Mouse (Mus musculus) liver, embryonic 12.5 days (tissue): Measurements from ENCODE around the gene Rnf187. TPM values are rescaled to one million over a fixed set of nuclear protein-coding genes. Genes with fewer than 3 reads are reported as not detected.

Experiments used
- ATAC-seq: fragments of 200-750 bp; cut with Nextera tagmentation; 2 replicates; pipeline ENCODE4 v1.8.0; 2017; ENCODE audit warnings: moderate number of reproducible peaks, mild to moderate bottlenecking, moderate library complexity
- H3K27ac ChIP-seq: fragments of 300-500 bp; sonication (generic); 2 replicates; pipeline ENCODE4 v1.5.1; 2016; ENCODE audit warnings: mild to moderate bottlenecking
- H3K27me3 ChIP-seq: fragments of 300-500 bp; sonication (generic); replicated peaks from 2 replicates; pipeline ENCODE4 v1.6.1; 2016; ENCODE audit warnings: mild to moderate bottlenecking, moderate library complexity
- H3K36me3 ChIP-seq: fragments of 300-500 bp; sonication (generic); 2 replicates; pipeline ENCODE4 v1.6.1; 2016; ENCODE audit warnings: mild to moderate bottlenecking, moderate library complexity
- H3K4me1 ChIP-seq: fragments of 300-500 bp; sonication (generic); 2 replicates; pipeline ENCODE4 v1.6.1; 2016
- H3K4me2 ChIP-seq: fragments of 300-500 bp; sonication (generic); 2 replicates; pipeline ENCODE4 v1.6.1; 2016; ENCODE audit warnings: mild to moderate bottlenecking, moderate library complexity
- H3K4me3 ChIP-seq: fragments of 300-500 bp; sonication (generic); 2 replicates; pipeline ENCODE4 v1.5.1; 2016; ENCODE audit warnings: mild to moderate bottlenecking, moderate library complexity
- H3K9ac ChIP-seq: fragments of 300-500 bp; sonication (generic); 2 replicates; pipeline ENCODE4 v1.6.1; 2016; ENCODE audit warnings: mild to moderate bottlenecking, moderate library complexity
- H3K9me3 ChIP-seq: fragments of 300-500 bp; sonication (generic); replicated peaks from 2 replicates; pipeline ENCODE4 v1.6.1; 2016; ENCODE audit warnings: mild to moderate bottlenecking, moderate library complexity
- WGBS: fragments of 180-500 bp; shearing (Covaris S2); methylation state at CpG from one replicate; pipeline ENCODE4 v1.1.7; 2016; ENCODE audit not compliant: insufficient replicate concordance; 5-methylcytosine and 5-hydroxymethylcytosine counted together
- polyA plus RNA-seq: library from polyadenylated mRNA; unstranded; fragments of >200 nt; fragmentation: Nextera tagmentation; extraction: Ambion mirVana; gene quantifications from 2 replicates; pipeline ENCODE4 v1.2.1, GENCODE M21; 2016

The Rnf187 gene
- polyA plus RNA-seq = 200 and 207 TPM in 2 replicates

GRCm38 (mm10) chr11:58938322-58939087, at the start of gene Rnf187:
TSS of gene Rnf187 (minus strand) at chr11:58938916.
- peak within 1 kb of the TSS; percentile 96 for H3K27ac ChIP-seq
- no peaks in the 10 kb centered on the region for H3K9me3 ChIP-seq
- WGBS = under 1% methylated on average over 74 of the region's 95 CpGs
- H3K9ac ChIP-seq = peak within 1 kb of the TSS; percentile 98
- peak within 1 kb of the TSS; percentile 85 for H3K4me3 ChIP-seq
- peaks cover 36% of the 10 kb centered on the region for H3K36me3 ChIP-seq
- peak within 1 kb of the TSS; percentile 96 for H3K4me2 ChIP-seq
- peaks cover 15% of the 10 kb centered on the region for H3K27me3 ChIP-seq
- H3K4me1 ChIP-seq = peaks cover 37% of the 10 kb centered on the region
- peak; percentile 94 for ATAC-seq

GRCm38 (mm10) chr11:58985299-58985917, 46.7 kb upstream of the Rnf187 start:
- Histone ChIP-seq H3K4me2 (no peak overlapping the region), H3K9me3 (no peaks in the 10 kb centered on the region), H3K9ac (no peak overlapping the region), H3K27ac (no peak overlapping the region), H3K4me3 (no peak overlapping the region), H3K4me1 (peaks cover 49% of the 10 kb centered on the region), H3K27me3 (no peaks in the 10 kb centered on the region), H3K36me3 (peaks cover 98% of the 10 kb centered on the region)
- ATAC-seq = no peak
- 77% methylated on average over 3 of the region's 3 CpGs for WGBS

DNA sequence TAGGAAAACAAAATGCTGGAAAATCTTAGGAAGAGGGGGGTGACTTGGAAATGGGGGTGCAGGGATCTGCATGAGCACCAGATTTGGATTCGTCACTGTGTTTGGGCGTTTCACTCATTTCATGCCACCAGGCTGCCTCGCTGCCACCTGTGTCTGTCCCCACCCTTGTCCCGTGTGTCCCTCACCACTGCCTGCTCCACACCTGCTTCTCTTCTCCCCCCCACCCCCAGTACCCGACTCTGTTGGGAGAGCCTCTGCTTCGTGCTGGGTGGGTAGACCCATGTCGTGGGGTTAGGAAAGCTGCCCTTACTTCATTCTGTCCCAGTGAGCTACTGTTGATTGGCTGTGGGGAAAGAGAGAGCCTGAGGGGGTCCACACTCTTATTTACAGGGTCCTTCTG, 45.9 kb upstream of the Rnf187 start:
- no peaks in the 10 kb centered on the region for H3K27me3 ChIP-seq
- no peak overlapping the region for H3K4me3 ChIP-seq
- WGBS = 87% methylated on average over 7 of the region's 7 CpGs

DNA sequence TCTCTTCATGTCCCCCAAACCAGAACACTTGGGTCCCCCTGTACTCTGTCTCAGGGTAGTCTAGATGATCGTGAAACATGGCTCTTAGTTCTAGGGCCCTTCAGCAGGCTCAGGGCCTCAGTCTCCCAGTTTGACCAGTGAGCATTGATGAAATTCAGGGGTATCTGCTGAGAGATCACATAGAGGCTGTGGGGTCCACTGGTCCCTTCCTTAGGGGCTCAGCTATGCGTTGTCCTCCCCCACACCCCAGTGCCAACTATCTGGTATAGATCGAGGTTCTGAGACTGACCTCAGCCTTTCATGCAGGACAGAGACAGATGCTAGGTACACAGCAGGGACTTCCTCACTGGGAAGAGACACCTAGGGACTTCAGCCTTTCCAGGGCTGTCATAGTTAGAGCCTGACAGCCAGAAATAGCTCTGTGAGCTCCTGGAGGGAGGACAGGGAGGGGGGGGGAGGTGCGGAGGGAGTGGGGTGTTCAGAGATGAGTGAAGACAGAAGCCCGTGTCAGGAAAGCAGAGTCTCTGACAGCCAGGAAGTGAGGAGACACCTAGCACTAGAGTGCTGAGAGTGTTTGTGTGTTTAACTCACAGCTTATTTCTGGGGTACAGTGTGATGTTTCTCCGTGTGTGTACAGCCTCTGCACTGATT, 45.1 kb upstream of the Rnf187 start:
- Histone ChIP-seq H3K27me3 (no peaks in the 10 kb centered on the region), H3K4me3 (no peak overlapping the region), H3K9ac (no peak overlapping the region), H3K4me1 (peaks cover 61% of the 10 kb centered on the region), H3K36me3 (peaks cover 86% of the 10 kb centered on the region), H3K4me2 (no peak overlapping the region), H3K9me3 (no peaks in the 10 kb centered on the region), H3K27ac (no peak overlapping the region)
- 77% methylated on average over 6 of the region's 6 CpGs for WGBS
- no peak for ATAC-seq

More for the DNA sequence above, 45.9 kb upstream of the Rnf187 start:
- H3K9ac ChIP-seq = no peak overlapping the region
- H3K4me1 ChIP-seq = peaks cover 52% of the 10 kb centered on the region
- ATAC-seq = no peak
- H3K36me3 ChIP-seq = peaks cover 94% of the 10 kb centered on the region
- no peak overlapping the region for H3K27ac ChIP-seq
- no peaks in the 10 kb centered on the region for H3K9me3 ChIP-seq
- H3K4me2 ChIP-seq = no peak overlapping the region

GRCm38 (mm10) chr11:58982471-58983097, 43.9 kb upstream of the Rnf187 start:
- H3K27ac ChIP-seq = 0 out of 2 replicates have a peak overlapping the region, but pooled peaks have one; percentile 16
- H3K4me3 ChIP-seq = no peak overlapping the region
- H3K36me3 ChIP-seq = peaks cover 73% of the 10 kb centered on the region
- H3K9ac ChIP-seq = no peak overlapping the region
- no peak overlapping the region for H3K4me2 ChIP-seq
- H3K4me1 ChIP-seq = peaks cover 65% of the 10 kb centered on the region
- no peak for ATAC-seq
- 78% methylated on average over 18 of the region's 18 CpGs for WGBS
- H3K9me3 ChIP-seq = no peaks in the 10 kb centered on the region
- no peaks in the 10 kb centered on the region for H3K27me3 ChIP-seq

GRCm38 (mm10) chr11:58981541-58982447, 43.1 kb upstream of the Rnf187 start:
- no peak for ATAC-seq
- H3K36me3 ChIP-seq = peaks cover 66% of the 10 kb centered on the region
- WGBS = 60% methylated on average over 14 of the region's 14 CpGs
- no peaks in the 10 kb centered on the region for H3K9me3 ChIP-seq
- H3K4me3 ChIP-seq = no peak overlapping the region
- H3K27ac ChIP-seq = 0 out of 2 replicates have a peak overlapping the region, but pooled peaks have one; percentile 16
- no peak overlapping the region for H3K9ac ChIP-seq
- peaks cover 68% of the 10 kb centered on the region for H3K4me1 ChIP-seq
- H3K4me2 ChIP-seq = no peak overlapping the region
- no peaks in the 10 kb centered on the region for H3K27me3 ChIP-seq

- H3K4me3 ChIP-seq = no peak overlapping the region; the same call in 1 of the 2 replicates
- WGBS = 70% methylated on average over 5 of the region's 5 CpGs
- peaks cover 53% of the 10 kb centered on the region for H3K36me3 ChIP-seq
- H3K9me3 ChIP-seq = no peaks in the 10 kb centered on the region
- peak overlapping the region; percentile 91 for H3K4me2 ChIP-seq
- no peak overlapping the region for H3K27ac ChIP-seq
- peaks cover 63% of the 10 kb centered on the region for H3K4me1 ChIP-seq
- H3K9ac ChIP-seq = no peak overlapping the region
- no peak for ATAC-seq
- H3K27me3 ChIP-seq = no peaks in the 10 kb centered on the region
Observed at GRCm38 (mm10) chr11:58980381-58980990, 41.8 kb upstream of the Rnf187 start.

DNA sequence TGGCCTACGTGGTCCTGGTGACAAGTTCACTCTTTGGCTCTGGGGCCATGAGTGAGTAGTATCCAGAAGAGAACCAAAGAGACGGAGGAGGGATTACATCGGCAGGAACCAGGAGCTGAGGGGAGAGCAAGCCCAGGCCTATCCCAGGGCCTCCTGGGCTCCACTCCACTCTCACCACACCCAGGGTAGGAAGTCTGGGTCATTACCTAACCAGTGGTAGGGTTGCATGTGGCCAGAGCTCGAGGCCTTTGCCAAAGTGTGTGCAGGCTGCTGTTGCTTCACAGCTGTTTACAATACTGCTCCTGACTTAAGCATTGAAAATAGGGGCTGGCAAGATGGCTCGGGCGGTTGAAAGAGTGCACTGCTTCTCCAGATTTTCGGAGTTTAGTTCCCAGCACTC, 40.9 kb upstream of the Rnf187 start:
- H3K27ac ChIP-seq = peak overlapping the region; percentile 42
- no peak for ATAC-seq
- H3K4me3 ChIP-seq = peak overlapping the region; percentile 96
- peaks cover 62% of the 10 kb centered on the region for H3K4me1 ChIP-seq
- H3K9me3 ChIP-seq = no peaks in the 10 kb centered on the region
- H3K27me3 ChIP-seq = no peaks in the 10 kb centered on the region
- H3K36me3 ChIP-seq = peaks cover 49% of the 10 kb centered on the region
- WGBS = 66% methylated on average over 7 of the region's 7 CpGs
- peak overlapping the region; percentile 95 for H3K9ac ChIP-seq
- peak overlapping the region; percentile 91 for H3K4me2 ChIP-seq

DNA sequence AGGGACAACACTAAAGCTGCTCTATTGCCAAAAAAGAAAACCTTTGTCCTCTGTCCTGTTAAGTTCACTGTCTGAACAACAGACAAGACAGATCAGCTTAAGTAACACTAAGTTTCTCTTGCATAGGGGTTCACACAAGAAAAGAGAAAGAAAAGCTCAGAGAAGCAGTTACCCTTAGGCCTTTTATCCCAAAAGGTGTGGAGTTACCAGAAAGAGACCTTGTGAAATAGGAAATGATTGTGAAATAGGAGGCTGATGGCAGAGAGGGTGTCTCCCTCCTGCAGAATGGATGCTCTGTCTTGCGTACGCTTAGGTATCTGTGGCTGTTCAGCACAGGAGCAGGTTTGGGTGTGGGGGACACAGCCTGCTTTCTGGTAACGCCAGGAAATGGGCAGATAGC, 40.5 kb upstream of the Rnf187 start:
- peak overlapping the region; percentile 96 for H3K4me3 ChIP-seq
- H3K9ac ChIP-seq = peak overlapping the region; percentile 95
- H3K27ac ChIP-seq = peak overlapping the region; percentile 88; the same call in 1 of the 2 replicates
- no peaks in the 10 kb centered on the region for H3K9me3 ChIP-seq
- no peaks in the 10 kb centered on the region for H3K27me3 ChIP-seq
- H3K4me2 ChIP-seq = peak overlapping the region; percentile 91
- peaks cover 67% of the 10 kb centered on the region for H3K4me1 ChIP-seq
- H3K36me3 ChIP-seq = peaks cover 49% of the 10 kb centered on the region
- no peak for ATAC-seq
- 17% methylated on average over 3 of the region's 3 CpGs for WGBS

- Histone ChIP-seq H3K9ac (peak overlapping the region; percentile 95), H3K36me3 (peaks cover 44% of the 10 kb centered on the region), H3K4me2 (peak overlapping the region; percentile 91), H3K4me1 (peaks cover 72% of the 10 kb centered on the region), H3K9me3 (no peaks in the 10 kb centered on the region), H3K4me3 (peak overlapping the region; percentile 96), H3K27ac (peak overlapping the region; percentile 88), H3K27me3 (no peaks in the 10 kb centered on the region)
- 1% methylated on average over 5 of the region's 5 CpGs for WGBS
- no peak for ATAC-seq
Observed at GRCm38 (mm10) chr11:58978706-58979030, 40.0 kb upstream of the Rnf187 start.
